Mouse (Mus musculus): Measurements from ENCODE around the gene Myom1. TPM values are rescaled to one million over a fixed set of nuclear protein-coding genes. Genes with fewer than 3 reads are reported as not detected.

The Myom1 gene
- polyA plus RNA-seq (2021; fragmentation: Nextera tagmentation), result 0.42 and 0.67 TPM in 2 replicates
- long read RNA-seq, experiment 1, partial matches to known transcripts, result 2 of 4 reads
- long read RNA-seq, experiment 1, other reads (novel, unspliced or antisense), result 2 of 4 reads
- long read RNA-seq, experiment 2, result 0 reads

DNA sequence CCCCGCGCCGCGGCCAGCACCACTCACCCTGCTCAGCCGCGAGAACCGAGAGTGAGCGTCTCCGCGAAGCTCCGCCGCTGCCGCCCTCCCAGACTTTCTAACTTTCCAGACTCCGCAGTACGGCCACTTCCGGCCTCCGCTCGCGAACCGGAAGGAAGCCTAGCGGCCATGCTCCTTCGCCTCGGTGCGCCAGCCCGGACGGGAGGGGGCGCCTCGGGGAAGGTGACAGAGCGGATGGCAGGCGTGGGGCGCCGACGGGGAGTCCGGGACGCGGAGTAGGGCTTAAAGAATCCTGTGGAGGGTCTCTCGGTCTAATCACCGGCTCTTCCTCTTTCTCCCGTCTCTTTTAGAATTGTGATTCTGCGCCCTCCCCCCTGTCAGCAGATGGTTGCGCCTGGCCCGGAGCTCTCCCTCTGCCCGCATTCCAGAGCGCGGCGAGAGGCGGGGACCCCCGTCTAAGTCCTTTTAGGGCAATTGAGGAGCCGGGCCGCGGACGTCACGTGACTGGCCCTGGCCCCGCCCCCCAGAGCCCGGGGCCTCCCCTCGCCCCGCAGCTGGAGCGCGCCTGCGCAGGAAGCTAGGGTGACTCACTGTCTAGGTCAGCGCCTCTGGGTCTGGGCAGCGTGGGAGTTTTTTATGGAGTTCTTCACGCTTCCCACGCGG lies at the start of gene Myom1:
Myom1 (plus strand) TSS at position 553 of the 663 bp plus-strand sequence.

DNA sequence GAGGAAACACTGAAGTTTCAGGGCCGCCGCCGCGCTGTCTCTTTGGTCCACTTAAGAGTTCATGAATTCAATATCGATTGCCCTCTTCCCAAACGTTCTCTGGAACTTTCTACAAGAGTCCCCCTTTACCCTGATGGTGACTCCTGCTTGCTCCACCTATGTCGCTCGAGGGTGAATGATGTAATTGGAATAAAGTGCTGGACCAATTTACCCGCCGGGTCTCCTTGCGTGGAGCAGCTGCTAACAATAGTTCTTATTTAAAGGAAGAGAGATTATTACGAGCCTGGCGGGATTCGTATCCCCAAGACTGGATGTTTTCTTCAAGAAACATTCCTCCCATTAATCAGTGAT lies 286 bp downstream of the Myom1 start, which contains the start of gene Myl12a:
Myl12a (minus strand) TSS at position 135 of the 351 bp plus-strand sequence.

Other genes with a start within 250 kb of the Myom1 start
- gene Tgif1, start 149.1 kb upstream of the Myom1 start, polyA plus RNA-seq (2021; fragmentation: Nextera tagmentation), result 1.6 and 1.9 TPM in 2 replicates
- 61.5 and 66.1 TPM in 2 replicates for gene Myl12a, start 245 bp downstream of the Myom1 start, polyA plus RNA-seq (2021; fragmentation: Nextera tagmentation)
- 22.4 and 29.3 TPM in 2 replicates for gene Lpin2, start 179.9 kb downstream of the Myom1 start, polyA plus RNA-seq (2021; fragmentation: Nextera tagmentation)

All from left cerebral cortex, adult 6 months (tissue).